Mouse (Mus musculus) stomach, postnatal 0 days (tissue): ENCODE results near the gene Polr1d. TPM values are rescaled to one million over a fixed set of nuclear protein-coding genes. Genes with fewer than 3 reads are reported as not detected.

Experiments used
- ATAC-seq: fragments of 200-750 bp; cut with Nextera tagmentation; 2 replicates; pipeline ENCODE4 v1.8.0; 2017; ENCODE audit not compliant: low FRiP score, low TSS enrichment
- DNase-seq: peaks from one replicate; pipeline ENCODE4 v3.0.0-alpha.2; 2016; ENCODE audit warnings: low spot score
- H3K27ac ChIP-seq: fragments of 300-500 bp; sonication (generic); replicated peaks from 2 replicates; pipeline ENCODE4 v1.5.1; 2014; ENCODE audit warnings: mild to moderate bottlenecking, control low read depth
- H3K27me3 ChIP-seq: fragments of 300-500 bp; sonication (generic); 2 replicates; pipeline ENCODE4 v1.6.1; 2014; ENCODE audit warnings: low read length; ENCODE audit not compliant: control insufficient read depth, insufficient read depth
- H3K36me3 ChIP-seq: fragments of 300-500 bp; sonication (generic); 2 replicates; pipeline ENCODE4 v1.6.1; 2014; ENCODE audit warnings: low read length, mixed read lengths; ENCODE audit not compliant: control insufficient read depth, insufficient read depth
- H3K4me1 ChIP-seq: fragments of 300-500 bp; sonication (generic); replicated peaks from 2 replicates; pipeline ENCODE4 v1.6.1; 2014; ENCODE audit warnings: antibody characterized with exemption; ENCODE audit not compliant: control insufficient read depth, insufficient read depth
- H3K4me2 ChIP-seq: fragments of 300-500 bp; sonication (generic); replicated peaks from 2 replicates; pipeline ENCODE4 v1.6.1; 2014; ENCODE audit warnings: low read depth, mild to moderate bottlenecking, control low read depth, moderate library complexity
- H3K4me3 ChIP-seq: fragments of 300-500 bp; sonication (generic); 2 replicates; pipeline ENCODE4 v1.5.1; 2014; ENCODE audit warnings: low read depth, low read length, control low read depth
- H3K9ac ChIP-seq: fragments of 300-500 bp; sonication (generic); 2 replicates; pipeline ENCODE4 v1.6.1; 2014; ENCODE audit warnings: mild to moderate bottlenecking, low read length, control low read depth, mixed read lengths
- H3K9me3 ChIP-seq: fragments of 300-500 bp; sonication (generic); 2 replicates; pipeline ENCODE4 v1.6.1; 2016; ENCODE audit warnings: low read length; ENCODE audit not compliant: control insufficient read depth
- CTCF ChIP-seq: IDR thresholded peaks from 2 replicates; pipeline ENCODE4 v1.5.1; 2016; ENCODE audit warnings: antibody characterized with exemption, low read depth, mild to moderate bottlenecking, moderate library complexity
- EP300 ChIP-seq: optimal IDR thresholded peaks from 2 replicates; pipeline ENCODE3; 2016; ENCODE audit warnings: antibody characterized with exemption
- WGBS: fragments of 180-500 bp; shearing (Covaris S2); extraction: QIAGEN DNeasy Blood & Tissue Kit; methylation state at CpG from one replicate; pipeline ENCODE4 v1.1.7; 2014; 5-methylcytosine and 5-hydroxymethylcytosine counted together
- polyA plus RNA-seq: library from polyadenylated mRNA; unstranded; fragments of >200 nt; fragmentation: Nextera tagmentation; extraction: Ambion mirVana; gene quantifications from 2 replicates; pipeline ENCODE4 v1.2.1, GENCODE M21; 2015

Polr1d gene
- polyA plus RNA-seq, 1 experiment from 2014 or later: 150 TPM

- no peak overlapping the region for H3K4me3 ChIP-seq
- ATAC-seq (no peak), DNase-seq (no peak)
- 80% methylated on average over 7 of the region's 7 CpGs for WGBS
- H3K9me3 ChIP-seq: no peaks in the 10 kb centered on the region
- no peak overlapping the region for H3K9ac ChIP-seq
- H3K27ac ChIP-seq: no peak overlapping the region
- H3K27me3 ChIP-seq: no peaks in the 10 kb centered on the region
- H3K36me3 ChIP-seq: peaks cover 8% of the 10 kb centered on the region
- no peaks in the 10 kb centered on the region for H3K4me1 ChIP-seq
- H3K4me2 ChIP-seq: no peak overlapping the region
- 0 out of 2 replicates have a peak, but pooled peaks have one; percentile 10 for TF ChIP-seq CTCF
- no peak for TF ChIP-seq EP300
Measured at GRCm38 (mm10) chr5:147114738-147115137, 37.9 kb downstream of the Polr1d start.

- Histone ChIP-seq H3K27me3 (no peaks in the 10 kb centered on the region), H3K36me3 (peaks cover 6% of the 10 kb centered on the region), H3K4me2 (no peak overlapping the region), H3K4me3 (no peak overlapping the region), H3K4me1 (no peaks in the 10 kb centered on the region), H3K9me3 (no peaks in the 10 kb centered on the region), H3K27ac (no peak overlapping the region), H3K9ac (no peak overlapping the region)
- ATAC-seq: no peak
- WGBS: 95% methylated on average over 4 of the region's 4 CpGs
- peak; percentile 44; the same call in 1 of the 2 replicates for TF ChIP-seq CTCF
- no peak for TF ChIP-seq EP300
- DNase-seq: no peak
Measured at GRCm38 (mm10) chr5:147115631-147116030, 38.8 kb downstream of the Polr1d start.

- H3K27ac ChIP-seq: no peak overlapping the region
- 34% methylated on average over 6 of the region's 6 CpGs for WGBS
- ATAC-seq (no peak), DNase-seq (no peak)
- H3K9me3 ChIP-seq: no peaks in the 10 kb centered on the region
- TF ChIP-seq CTCF: no peak
- no peak overlapping the region for H3K9ac ChIP-seq
- H3K36me3 ChIP-seq: no peaks in the 10 kb centered on the region; the same call in 1 of the 2 replicates
- H3K4me1 ChIP-seq: no peaks in the 10 kb centered on the region
- H3K4me2 ChIP-seq: no peak overlapping the region
- H3K4me3 ChIP-seq: no peak overlapping the region
- H3K27me3 ChIP-seq: no peaks in the 10 kb centered on the region
Measured at GRCm38 (mm10) chr5:147117027-147117426, 40.2 kb downstream of the Polr1d start.

- no peak for TF ChIP-seq EP300
- TF ChIP-seq CTCF: peak; percentile 52
- no peak for ATAC-seq
- WGBS: 92% methylated on average over 4 of the region's 4 CpGs
- H3K4me3 ChIP-seq: no peak overlapping the region
- no peak overlapping the region for H3K9ac ChIP-seq
- no peak overlapping the region for H3K4me2 ChIP-seq
- no peaks in the 10 kb centered on the region for H3K4me1 ChIP-seq
- DNase-seq: no peak
- no peaks in the 10 kb centered on the region for H3K36me3 ChIP-seq
- H3K27ac ChIP-seq: no peak overlapping the region
- no peaks in the 10 kb centered on the region for H3K9me3 ChIP-seq
- H3K27me3 ChIP-seq: no peaks in the 10 kb centered on the region
Measured at GRCm38 (mm10) chr5:147121146-147121545, 44.3 kb downstream of the Polr1d start.

- no peak for TF ChIP-seq EP300
- TF ChIP-seq CTCF: no peak
- WGBS: 61% methylated on average over 9 of the region's 9 CpGs
- Histone ChIP-seq H3K36me3 (no peaks in the 10 kb centered on the region), H3K27me3 (no peaks in the 10 kb centered on the region), H3K4me2 (no peak overlapping the region), H3K9me3 (no peaks in the 10 kb centered on the region), H3K27ac (no peak overlapping the region), H3K4me1 (no peaks in the 10 kb centered on the region), H3K9ac (no peak overlapping the region), H3K4me3 (no peak overlapping the region)
- no peak for ATAC-seq
- no peak for DNase-seq
Measured at GRCm38 (mm10) chr5:147124794-147125193, 47.9 kb downstream of the Polr1d start.

- Histone ChIP-seq H3K4me1 (no peaks in the 10 kb centered on the region), H3K9me3 (no peaks in the 10 kb centered on the region), H3K4me2 (no peak overlapping the region), H3K27ac (no peak overlapping the region), H3K36me3 (no peaks in the 10 kb centered on the region), H3K9ac (no peak overlapping the region), H3K4me3 (no peak overlapping the region), H3K27me3 (no peaks in the 10 kb centered on the region)
- DNase-seq (no peak), ATAC-seq (no peak)
- WGBS: 85% methylated on average over 13 of the region's 13 CpGs
- TF ChIP-seq EP300 (no peak), CTCF (no peak)
Measured at GRCm38 (mm10) chr5:147125542-147126185, 48.8 kb downstream of the Polr1d start.
